Mouse (Mus musculus): ENCODE measurements at regions not wholly inside any gene's neighbourhood (a gene's known extent, or its start where the extent isn't known, plus 50 kb on each side); places are given as distances from the start of the nearest gene placed in this dataset.

DNA sequence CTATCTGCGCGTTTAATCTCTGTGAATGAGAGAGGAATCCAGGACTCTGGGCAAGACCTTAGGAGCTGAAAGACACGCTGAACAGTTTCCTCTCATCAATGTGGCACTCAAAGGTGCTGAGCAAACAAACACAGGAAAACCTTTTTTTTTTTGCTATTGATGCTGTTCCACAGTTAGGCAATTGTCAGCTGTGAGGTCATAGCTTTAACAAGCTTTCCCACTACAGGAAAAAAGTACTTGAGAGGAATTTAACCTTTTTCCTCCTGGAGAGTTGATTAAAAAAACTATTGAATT, 261.0 kb downstream of the Fzd1 start:
- TF ChIP-seq CTCF (IDR thresholded peaks at IDR 0.05; ENCODE audit: control insufficient read depth, insufficient read depth, insufficient replicate concordance, low read depth, low read length), result no peak
- TF ChIP-seq POLR2A (IDR thresholded peaks at IDR 0.05; ENCODE audit: control insufficient read depth, low read depth, low read length), result no peak
